Mouse (Mus musculus): ENCODE measurements at regions not wholly inside any gene's neighbourhood (a gene's known extent, or its start where the extent isn't known, plus 50 kb on each side); places are given as distances from the start of the nearest gene placed in this dataset.

- no peak for TF ChIP-seq CTCF (IDR thresholded peaks at IDR 0.05; ENCODE audit: insufficient read depth, low read length)
- TF ChIP-seq POLR2A (IDR thresholded peaks at IDR 0.05; ENCODE audit: borderline replicate concordance, extremely low read depth, low read depth, low read length): no peak
Measured at GRCm38 (mm10) chr1:35814207-35814606, 254.0 kb upstream of the Hs6st1 start.

All from lung, adult 2 months (tissue).